In the genomic region with DNA sequence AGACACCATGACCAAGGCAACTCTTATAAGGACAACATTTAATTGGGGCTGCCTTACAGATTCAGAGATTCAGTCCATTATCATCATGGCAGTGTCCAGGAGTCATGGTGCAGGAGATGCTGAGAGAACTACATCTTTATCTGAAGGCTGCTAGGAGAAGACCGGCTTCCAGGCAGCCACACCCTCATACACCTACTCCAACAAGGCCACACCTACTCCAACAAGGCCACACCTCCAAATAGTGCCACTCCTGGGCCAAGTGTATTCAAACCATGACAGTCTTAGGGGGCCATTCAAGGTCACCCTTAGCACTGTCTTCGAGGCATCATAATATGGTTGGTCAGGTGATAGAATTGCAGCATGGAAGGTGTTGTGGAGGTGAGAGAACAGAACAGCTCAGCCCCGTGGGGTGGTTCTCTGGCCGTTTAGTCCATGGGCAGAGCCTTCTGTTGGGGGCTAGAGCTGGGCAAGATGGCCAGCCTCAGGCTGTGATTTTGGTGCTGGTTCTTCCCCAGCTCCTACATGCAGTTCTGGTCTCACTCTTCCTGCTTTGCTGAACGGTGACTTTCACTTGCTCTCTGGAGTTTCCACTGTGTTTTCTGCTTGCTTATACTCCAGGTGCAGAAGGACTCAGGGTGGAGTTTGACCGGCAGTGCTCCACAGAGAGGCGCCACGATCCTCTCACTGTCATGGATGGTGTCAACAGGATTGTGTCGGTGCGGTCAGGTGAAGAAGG, we compare ENCODE assay signal across 28 mouse cellular contexts. TPM values are rescaled to one million over a fixed set of nuclear protein-coding genes. Genes with fewer than 3 reads are reported as not detected.
"Had no signal": no experiment of that assay in that cellular context is flagged by ENCODE, and none has a peak within 500 bp of the region (broad histone marks: within the 10 kb centered on the region; RNA-seq: fewer than 3 reads in every experiment).

No protein-coding gene starts in this region.

- DNase-seq: kidney, adult 11 months; kidney, adult 8-10 months; kidney, postnatal 10 days; kidney, postnatal 36 days; layer of hippocampus, postnatal 36 days; lung, adult 2 months; lung, postnatal 14 days; lung, postnatal 4 days; retina, postnatal 1 day; right cerebral cortex, postnatal 25 days; spleen, adult 18-20 months; thymus, adult 2 months; thymus, postnatal 14 days; thymus, postnatal 4 days had no signal

- H3K4me3 ChIP-seq: intestine, embryonic 15.5 days; kidney, embryonic 15.5 days; left cerebral cortex, adult 2 months; limb, embryonic 12.5 days; midbrain, embryonic 12.5 days; myocyte; neural tube, embryonic 13.5 days had no signal

- H3K9me3 ChIP-seq: intestine, embryonic 15.5 days; kidney, embryonic 15.5 days; limb, embryonic 12.5 days; midbrain, embryonic 12.5 days; neural tube, embryonic 13.5 days had no signal

- H3K27ac ChIP-seq: intestine, embryonic 15.5 days; kidney, embryonic 15.5 days; left cerebral cortex, adult 2 months; limb, embryonic 12.5 days; midbrain, embryonic 12.5 days; neural tube, embryonic 13.5 days had no signal

- H3K4me2 ChIP-seq: intestine, embryonic 15.5 days; kidney, embryonic 15.5 days; limb, embryonic 12.5 days; midbrain, embryonic 12.5 days; neural tube, embryonic 13.5 days had no signal

- H3K9ac ChIP-seq: intestine, embryonic 15.5 days; kidney, embryonic 15.5 days; limb, embryonic 12.5 days; midbrain, embryonic 12.5 days; neural tube, embryonic 13.5 days had no signal

- H3K27me3 ChIP-seq: intestine, embryonic 15.5 days; kidney, embryonic 15.5 days; limb, embryonic 12.5 days; neural tube, embryonic 13.5 days had no signal

- H3K4me1 ChIP-seq: intestine, embryonic 15.5 days; kidney, embryonic 15.5 days; limb, embryonic 12.5 days; midbrain, embryonic 12.5 days; neural tube, embryonic 13.5 days had no signal

- ATAC-seq: intestine, embryonic 15.5 days; midbrain, embryonic 16.5 days had no signal

RNA-seq across cellular contexts. Expression of gene Oca2, which starts 37.9 kb away (rescaled TPM):
- total RNA-seq: liver, adult 2 months; megakaryocyte progenitor cell, adult 5-6 weeks; megakaryocyte-erythroid progenitor cell, adult 5-6 weeks; monocyte, adult 5-6 weeks; neutrophil, adult 5-6 weeks had no signal
- polyA plus RNA-seq: intestine, embryonic 15.5 days; limb, embryonic 12.5 days; liver, adult 2 months; lung, adult 2 months; lung, embryonic 16.5 days; myocyte; thymus, adult 2 months had no signal
